Mouse (Mus musculus): ENCODE data around the gene C1qtnf5.

The C1qtnf5 gene

GRCm38 (mm10) chr9:44107110-44107509 lies at the start of gene C1qtnf5:
Gene C1qtnf5 (plus strand): TSS chr9:44107245.
- DNase-seq (ENCODE audit: inconsistent age in 2 of 2, low spot score in 1 of 2) = peak; percentile 80 to 90

GRCm38 (mm10) chr9:44058606-44059005 lies 48.4 kb upstream of the C1qtnf5 start:
- no peak for DNase-seq (ENCODE audit: inconsistent age in 2 of 2, low spot score in 1 of 2)

DNA sequence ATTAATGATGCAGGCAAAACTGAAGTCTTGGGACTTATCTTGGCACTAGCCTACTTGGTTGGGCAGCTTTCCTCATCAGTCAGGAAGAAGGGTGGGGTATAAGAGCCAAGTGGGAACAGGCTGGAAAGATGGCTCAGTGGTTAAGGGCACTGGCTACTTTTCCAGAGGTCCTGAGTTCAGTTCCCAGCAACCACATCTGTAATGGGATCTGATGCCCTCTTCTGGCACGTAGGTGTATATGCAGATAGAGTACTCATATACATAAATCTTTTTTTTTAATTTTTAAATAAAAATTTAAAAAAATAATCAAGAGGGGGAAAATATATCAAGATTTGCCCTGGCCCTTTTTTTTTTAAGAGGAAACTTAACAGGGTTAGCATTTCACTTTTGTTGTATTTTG lies 41.9 kb upstream of the C1qtnf5 start:
- DNase-seq (ENCODE audit: inconsistent age in 2 of 2, low spot score in 1 of 2) = no peak

- peak; percentile 100 for DNase-seq (ENCODE audit: inconsistent age in 2 of 2, low spot score in 1 of 2)
These were observed 40.2 kb upstream of the C1qtnf5 start, which contains the start of gene Usp2 for GRCm38 (mm10) chr9:44066785-44067225. Gene Usp2 (plus strand): TSS chr9:44067021.

GRCm38 (mm10) chr9:44067241-44067959 lies 39.6 kb upstream of the C1qtnf5 start:
- peak in 1 of 2 experiments; percentile 75 for DNase-seq (ENCODE audit: inconsistent age in 2 of 2, low spot score in 1 of 2)

DNA sequence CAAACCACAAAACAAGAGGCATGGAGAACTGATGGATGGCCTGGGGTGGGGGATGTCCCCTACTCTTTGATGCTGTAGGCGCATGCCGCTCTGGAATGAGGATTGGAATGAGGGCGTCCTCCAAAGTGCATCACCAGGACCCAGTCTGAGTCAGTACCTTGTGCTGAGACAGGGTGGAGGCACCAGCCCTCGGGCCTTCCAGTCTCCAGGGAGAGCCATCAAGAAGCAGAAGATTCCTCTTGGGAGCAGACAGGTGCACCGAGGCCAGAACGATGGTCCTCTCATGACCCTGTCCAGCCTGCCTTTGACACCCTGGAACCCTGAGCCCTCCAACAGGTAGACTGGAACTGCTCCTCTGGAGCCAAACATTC lies 39.1 kb upstream of the C1qtnf5 start:
- DNase-seq (ENCODE audit: inconsistent age in 2 of 2, low spot score in 1 of 2) = peak; percentile 65 to 70

DNA sequence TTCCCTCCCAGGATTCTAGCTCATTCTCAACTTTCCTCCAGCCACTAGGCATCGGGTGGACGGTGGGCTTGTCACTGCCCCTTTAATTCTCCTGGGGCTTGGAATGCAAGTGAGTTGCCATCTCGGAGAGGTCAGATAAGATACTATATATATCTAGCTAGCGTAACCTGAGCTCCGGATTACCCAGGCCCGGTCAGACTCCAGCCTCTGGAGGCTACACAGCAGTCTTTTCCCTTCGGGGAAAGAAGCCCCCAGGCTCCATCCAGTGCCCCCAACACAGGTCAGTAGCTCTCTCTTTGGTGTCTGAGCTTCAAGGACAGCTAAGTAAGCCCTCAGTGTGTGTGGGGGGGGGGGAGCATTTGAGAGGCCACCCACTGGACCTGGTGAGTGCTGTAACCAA lies 37.8 kb upstream of the C1qtnf5 start:
- DNase-seq (ENCODE audit: inconsistent age in 2 of 2, low spot score in 1 of 2) = peak in 1 of 2 experiments; percentile 46

DNA sequence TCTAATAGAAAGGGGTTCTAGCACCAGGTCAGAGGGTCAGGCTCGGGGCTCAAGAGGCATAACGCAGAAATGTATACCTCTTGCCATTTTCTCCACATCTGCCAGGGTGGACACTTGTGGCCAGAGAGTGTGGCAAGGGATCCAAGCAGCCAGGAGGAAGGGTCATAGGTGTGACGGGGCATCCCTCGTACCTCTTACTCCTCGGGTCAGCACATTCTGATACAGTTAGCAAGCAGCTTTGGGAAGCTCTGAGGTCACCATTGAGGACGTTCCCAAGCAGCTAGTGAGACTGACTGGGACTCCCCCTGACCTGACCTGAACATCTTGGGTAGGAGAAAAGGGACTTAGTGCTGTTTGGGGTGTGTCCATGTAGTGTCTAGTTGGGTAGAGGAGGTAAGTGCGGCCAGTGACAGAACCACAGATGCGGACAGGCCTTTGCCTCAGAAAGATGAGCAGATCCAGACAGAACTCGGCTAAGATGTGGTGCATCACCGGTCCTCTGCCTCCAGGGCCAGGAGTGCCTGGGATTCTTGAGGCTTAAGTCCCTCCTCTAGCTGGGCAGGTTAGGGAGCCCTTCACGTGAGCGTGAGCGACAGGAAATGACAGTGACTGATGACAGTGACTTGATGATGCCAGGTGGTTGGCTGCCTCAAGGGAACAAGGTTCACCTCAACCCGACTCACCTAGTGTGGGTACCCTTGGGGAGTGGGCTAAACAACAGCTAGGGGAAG lies 36.8 kb upstream of the C1qtnf5 start:
- peak in 1 of 2 experiments; percentile 45 for DNase-seq (ENCODE audit: inconsistent age in 2 of 2, low spot score in 1 of 2)

DNA sequence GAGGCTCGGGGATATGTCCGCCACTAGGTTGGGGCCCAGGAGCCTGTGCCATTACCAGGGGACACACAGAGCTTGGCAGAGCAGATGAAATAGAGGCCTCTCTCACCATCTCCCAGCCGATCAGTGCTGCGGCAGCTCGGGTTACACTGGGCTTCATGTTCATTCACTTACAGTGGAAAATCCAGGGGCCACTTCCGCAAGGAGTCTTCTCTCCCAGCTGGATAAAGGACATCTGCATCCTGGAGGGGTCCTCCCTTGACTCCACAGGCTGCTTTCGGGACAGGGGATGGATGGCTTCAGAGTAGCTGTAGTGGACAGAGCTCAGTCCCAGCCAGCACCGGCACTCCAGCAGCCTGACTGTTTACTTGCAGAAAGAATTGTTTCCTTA lies 36.2 kb upstream of the C1qtnf5 start:
- DNase-seq (ENCODE audit: inconsistent age in 2 of 2, low spot score in 1 of 2) = peak in 1 of 2 experiments; percentile 54

GRCm38 (mm10) chr9:44071914-44072598 lies 35.0 kb upstream of the C1qtnf5 start:
- peak; percentile 71 to 87 for DNase-seq (ENCODE audit: inconsistent age in 2 of 2, low spot score in 1 of 2)

- peak; percentile 92 to 94 for DNase-seq (ENCODE audit: inconsistent age in 2 of 2, low spot score in 1 of 2)
These were observed 34.5 kb upstream of the C1qtnf5 start for GRCm38 (mm10) chr9:44072599-44072915.

- peak in 1 of 2 experiments; percentile 47 for DNase-seq (ENCODE audit: inconsistent age in 2 of 2, low spot score in 1 of 2)
These were observed 33.9 kb upstream of the C1qtnf5 start for GRCm38 (mm10) chr9:44073115-44073514.

GRCm38 (mm10) chr9:44074395-44075275 lies 32.4 kb upstream of the C1qtnf5 start:
- DNase-seq (ENCODE audit: inconsistent age in 2 of 2, low spot score in 1 of 2) = peak; percentile 60 to 80

- DNase-seq (ENCODE audit: inconsistent age in 2 of 2, low spot score in 1 of 2) = peak in 1 of 2 experiments; percentile 41
These were observed 31.6 kb upstream of the C1qtnf5 start for GRCm38 (mm10) chr9:44075276-44075995.

DNA sequence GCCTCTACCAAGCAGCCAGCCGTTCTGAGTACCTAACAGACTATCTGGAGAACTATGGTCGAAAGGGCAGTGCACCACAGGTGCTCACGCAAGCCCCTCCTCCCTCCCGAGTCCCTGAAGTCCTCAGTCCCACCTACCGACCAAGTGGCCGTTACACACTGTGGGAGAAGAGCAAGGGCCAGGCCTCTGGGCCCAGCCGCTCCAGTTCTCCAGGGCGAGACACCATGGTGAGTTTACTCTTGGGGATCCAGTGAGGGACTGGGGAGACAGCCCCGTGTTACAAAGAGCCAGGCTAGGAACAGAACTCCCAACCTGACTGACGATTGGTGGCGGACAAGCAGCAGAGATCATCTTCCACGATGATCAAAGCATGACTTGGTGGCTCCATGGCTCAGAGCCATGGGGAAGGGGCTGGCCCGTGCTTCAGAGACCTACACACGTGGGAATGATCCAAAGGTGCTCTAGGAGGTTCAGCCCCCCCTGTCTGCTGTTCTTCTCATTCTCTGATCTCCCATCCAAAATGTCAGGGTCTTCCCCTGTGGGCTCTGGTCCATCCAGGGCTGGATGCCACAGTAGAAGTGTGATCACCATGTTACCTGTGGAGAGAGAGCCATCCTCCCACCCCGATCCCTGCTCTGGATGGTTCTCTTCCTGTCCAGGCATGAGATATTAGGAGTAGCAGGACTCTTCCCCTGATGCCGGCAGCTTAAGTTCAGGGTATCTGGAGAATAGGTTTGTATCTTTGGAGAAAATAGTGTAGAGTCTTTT lies 30.9 kb upstream of the C1qtnf5 start:
- DNase-seq (ENCODE audit: inconsistent age in 2 of 2, low spot score in 1 of 2) = peak in 1 of 2 experiments; percentile 43

GRCm38 (mm10) chr9:44076764-44077120 lies 30.3 kb upstream of the C1qtnf5 start:
- DNase-seq (ENCODE audit: inconsistent age in 2 of 2, low spot score in 1 of 2) = peak; percentile 67 to 87

DNA sequence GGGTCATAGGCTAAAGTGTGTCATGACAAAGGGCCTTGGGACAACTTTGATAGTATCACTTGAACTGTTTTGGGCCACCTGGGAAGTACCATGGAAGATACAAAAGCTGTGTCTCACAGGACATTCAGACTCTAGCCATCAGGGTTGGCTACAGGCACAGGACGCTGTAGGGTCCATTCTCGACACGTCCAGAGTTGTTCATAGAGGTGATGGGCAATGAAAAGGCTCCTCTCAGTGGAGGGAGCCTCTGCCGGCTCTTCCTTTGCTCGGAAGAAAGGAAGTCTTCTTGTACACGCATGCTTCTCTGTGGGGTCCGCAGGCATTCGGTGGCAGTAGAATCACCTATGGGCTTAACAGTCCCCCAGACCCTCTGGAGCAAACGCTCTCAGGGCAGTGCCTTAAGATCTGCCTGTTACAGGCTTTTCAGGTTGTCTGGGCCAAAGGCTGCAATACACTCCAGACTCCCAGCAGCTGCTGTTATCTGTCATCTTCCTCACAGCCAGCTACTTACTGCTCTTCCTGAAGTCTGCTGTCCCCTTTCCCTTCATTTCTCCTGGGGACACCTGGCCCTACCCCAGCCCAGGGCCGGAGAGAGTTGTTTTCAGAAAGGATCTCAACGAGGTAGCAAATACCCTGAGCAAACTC lies 29.7 kb upstream of the C1qtnf5 start:
- peak in 1 of 2 experiments; percentile 48 for DNase-seq (ENCODE audit: inconsistent age in 2 of 2, low spot score in 1 of 2)

DNA sequence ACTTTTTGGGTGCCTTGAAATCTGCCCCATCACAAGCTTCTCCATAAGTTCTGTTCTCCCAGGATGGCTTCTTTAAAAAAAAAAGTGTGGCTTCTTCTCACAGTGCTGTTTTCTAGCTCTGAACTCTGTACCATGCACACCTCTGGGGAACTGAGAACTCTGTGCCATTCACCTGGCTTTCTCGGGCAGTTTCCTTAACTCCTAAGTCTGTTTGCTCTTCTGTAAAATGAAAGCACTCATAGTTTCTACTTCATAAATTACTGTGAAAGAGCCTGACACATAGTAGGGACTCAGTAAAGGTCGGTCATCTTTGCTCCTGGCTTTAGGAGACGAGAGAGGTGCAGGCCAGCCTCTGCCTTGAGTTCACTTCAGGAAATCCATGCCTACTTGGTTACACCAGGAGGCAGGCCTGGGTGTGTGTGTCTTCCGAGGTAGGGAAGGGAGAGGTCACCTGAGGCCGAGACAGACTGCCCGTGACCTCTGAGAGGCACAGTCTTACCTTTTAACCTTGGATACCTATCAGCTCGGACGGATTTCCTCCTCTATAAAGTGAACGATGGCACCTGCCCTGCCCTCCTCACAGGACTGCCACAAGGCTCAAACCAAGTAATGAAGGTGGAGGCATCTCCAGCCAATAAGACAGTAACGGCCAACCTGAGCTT lies 28.8 kb upstream of the C1qtnf5 start:
- no peak for DNase-seq (ENCODE audit: inconsistent age in 2 of 2, low spot score in 1 of 2)
